Mouse (Mus musculus) heart, embryonic 13.5 days (tissue): ENCODE measurements around the gene Mblac2. TPM values are rescaled to one million over a fixed set of nuclear protein-coding genes. Genes with fewer than 3 reads are reported as not detected.

Experiments
- ATAC-seq: fragments of 200-750 bp; cut with Nextera tagmentation; 2 replicates; pipeline ENCODE4 v1.8.0; 2017; ENCODE audit warnings: moderate TSS enrichment; ENCODE audit not compliant: insufficient number of reproducible peaks, low FRiP score, low TSS enrichment; ENCODE audit errors: extremely low read depth
- H3K27ac ChIP-seq: fragments of 300-500 bp; sonication (generic); replicated peaks from 2 replicates; pipeline ENCODE4 v1.5.1; 2015; ENCODE audit warnings: moderate library complexity, mild to moderate bottlenecking, inconsistent platforms
- H3K27me3 ChIP-seq: fragments of 300-500 bp; sonication (generic); replicated peaks from 2 replicates; pipeline ENCODE4 v1.6.1; 2015; ENCODE audit warnings: mild to moderate bottlenecking, inconsistent platforms
- H3K36me3 ChIP-seq: fragments of 300-500 bp; sonication (generic); 2 replicates; pipeline ENCODE4 v1.6.1; 2015; ENCODE audit warnings: mild to moderate bottlenecking, inconsistent platforms
- H3K4me1 ChIP-seq: fragments of 300-500 bp; sonication (generic); 2 replicates; pipeline ENCODE4 v1.6.1; 2015; ENCODE audit warnings: inconsistent platforms
- H3K4me2 ChIP-seq: fragments of 300-500 bp; sonication (generic); 2 replicates; pipeline ENCODE4 v1.6.1; 2015; ENCODE audit warnings: inconsistent platforms, mild to moderate bottlenecking, moderate library complexity
- H3K4me3 ChIP-seq: fragments of 300-500 bp; sonication (generic); 2 replicates; pipeline ENCODE4 v1.5.1; 2015; ENCODE audit warnings: moderate library complexity, mild to moderate bottlenecking, inconsistent platforms
- H3K9ac ChIP-seq: fragments of 300-500 bp; sonication (generic); 2 replicates; pipeline ENCODE4 v1.6.1; 2015; ENCODE audit warnings: inconsistent platforms, mild to moderate bottlenecking, moderate library complexity
- H3K9me3 ChIP-seq: fragments of 300-500 bp; sonication (generic); 2 replicates; pipeline ENCODE4 v1.6.1; 2016; ENCODE audit warnings: inconsistent platforms
- WGBS: fragments of 180-500 bp; shearing (Covaris S2); methylation state at CpG from one replicate; pipeline ENCODE4 v1.1.7; 2015; ENCODE audit warnings: mixed read lengths; 5-methylcytosine and 5-hydroxymethylcytosine counted together
- polyA plus RNA-seq: library from polyadenylated mRNA; unstranded; fragments of >200 nt; fragmentation: Nextera tagmentation; extraction: Ambion mirVana; gene quantifications from 2 replicates; pipeline ENCODE4 v1.2.1, GENCODE M21; 2015

The Mblac2 gene
- polyA plus RNA-seq, 1 experiment from 2014 or later: 4.7 TPM

GRCm38 (mm10) chr13:81740898-81741297 lies 29.8 kb downstream of the Mblac2 start:
- 43% methylated on average over 3 of the region's 3 CpGs for WGBS
- H3K4me1 ChIP-seq: no peaks in the 10 kb centered on the region
- no peaks in the 10 kb centered on the region for H3K27me3 ChIP-seq
- H3K9ac ChIP-seq: no peak overlapping the region
- no peak overlapping the region for H3K27ac ChIP-seq
- H3K4me3 ChIP-seq: no peak overlapping the region
- H3K36me3 ChIP-seq: no peaks in the 10 kb centered on the region
- no peak overlapping the region for H3K4me2 ChIP-seq
- H3K9me3 ChIP-seq: no peaks in the 10 kb centered on the region
- ATAC-seq: no peak

DNA sequence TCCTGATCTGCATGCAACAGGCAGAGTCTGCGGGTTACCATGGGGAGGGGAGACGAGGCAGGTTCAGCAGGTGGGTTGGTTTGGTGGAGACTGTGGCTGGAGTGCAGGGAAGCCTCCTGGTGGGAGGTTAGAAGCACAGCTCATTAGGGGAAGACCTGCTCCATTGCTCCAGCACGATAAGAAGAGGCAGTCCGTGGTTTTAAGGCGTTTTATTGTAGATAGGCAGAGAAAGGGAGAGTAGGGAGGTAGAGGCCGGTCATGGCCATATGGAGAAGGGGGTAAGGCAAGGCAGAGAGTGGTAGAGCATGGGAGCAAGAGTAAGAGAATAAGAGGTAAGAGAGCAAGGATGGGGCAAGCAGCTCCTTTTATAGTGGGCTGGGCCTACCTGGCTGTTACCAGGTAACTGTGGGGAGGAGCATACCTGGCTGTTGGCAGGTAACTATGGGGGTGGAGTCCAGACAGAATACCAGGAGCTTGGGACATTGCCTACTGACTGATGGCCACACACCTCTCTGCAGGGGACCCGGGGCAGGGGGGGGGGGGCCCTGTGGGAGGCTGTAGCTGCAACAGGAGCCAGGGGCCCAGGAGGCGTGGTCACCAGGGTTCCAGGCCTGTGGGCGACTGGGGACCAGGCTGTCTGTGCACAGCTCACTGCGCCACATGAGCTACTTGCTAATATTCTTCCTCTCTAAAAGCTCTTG lies 32.4 kb downstream of the Mblac2 start:
- WGBS: 51% methylated on average over 10 of the region's 10 CpGs
- Histone ChIP-seq H3K27ac (no peak overlapping the region), H3K4me2 (no peak overlapping the region), H3K4me1 (no peaks in the 10 kb centered on the region), H3K4me3 (no peak overlapping the region), H3K36me3 (no peaks in the 10 kb centered on the region), H3K9me3 (no peaks in the 10 kb centered on the region), H3K9ac (no peak overlapping the region), H3K27me3 (no peaks in the 10 kb centered on the region)
- ATAC-seq: no peak

DNA sequence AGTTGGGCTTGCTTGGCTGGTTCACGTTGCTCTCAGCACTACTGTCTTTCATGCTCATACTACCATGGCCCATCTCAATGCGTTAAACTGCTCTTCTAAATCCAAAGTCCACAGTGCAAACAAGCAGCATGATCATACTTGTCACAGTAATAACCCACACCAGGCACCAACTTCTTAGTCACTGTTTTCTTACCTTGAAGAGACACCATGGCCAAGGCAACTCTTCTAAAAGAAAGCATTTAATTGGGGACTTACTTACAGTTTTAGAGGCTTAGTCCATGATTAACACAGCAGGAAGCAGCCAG lies 32.9 kb downstream of the Mblac2 start:
- Histone ChIP-seq H3K4me3 (no peak overlapping the region), H3K27ac (no peak overlapping the region), H3K4me2 (no peak overlapping the region), H3K4me1 (no peaks in the 10 kb centered on the region), H3K27me3 (no peaks in the 10 kb centered on the region), H3K36me3 (no peaks in the 10 kb centered on the region), H3K9ac (no peak overlapping the region), H3K9me3 (no peaks in the 10 kb centered on the region)
- 56% methylated on average over 2 of the region's 2 CpGs for WGBS
- no peak for ATAC-seq

DNA sequence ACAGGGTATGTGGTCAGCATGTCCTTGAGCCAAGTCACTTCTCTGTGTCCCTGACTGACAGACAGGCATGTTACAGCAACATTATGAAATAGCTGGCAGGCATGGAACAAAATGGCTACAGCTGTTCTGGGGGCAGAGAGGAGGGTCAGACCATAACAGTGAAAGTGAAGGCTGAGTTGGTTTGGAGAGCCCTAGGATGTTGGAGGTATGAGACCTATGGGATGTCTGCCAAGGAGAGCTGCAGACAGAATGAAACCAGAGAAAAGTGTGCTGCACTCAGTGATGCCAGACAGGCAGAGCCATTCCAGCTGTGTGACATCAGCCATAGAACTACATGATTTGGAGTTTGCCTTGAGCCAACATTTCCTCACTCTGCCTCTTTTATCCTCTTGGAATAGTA lies 43.7 kb downstream of the Mblac2 start:
- no peaks in the 10 kb centered on the region for H3K27me3 ChIP-seq
- H3K4me1 ChIP-seq: peaks cover 5% of the 10 kb centered on the region; the same call in 1 of the 2 replicates
- H3K9me3 ChIP-seq: no peaks in the 10 kb centered on the region
- peak overlapping the region; percentile 54 for H3K27ac ChIP-seq
- no peak overlapping the region for H3K4me3 ChIP-seq
- no peak for ATAC-seq
- H3K36me3 ChIP-seq: no peaks in the 10 kb centered on the region
- no peak overlapping the region for H3K4me2 ChIP-seq
- H3K9ac ChIP-seq: no peak overlapping the region

GRCm38 (mm10) chr13:81755324-81755723 lies 44.2 kb downstream of the Mblac2 start:
- H3K27me3 ChIP-seq: no peaks in the 10 kb centered on the region
- no peak overlapping the region for H3K9ac ChIP-seq
- peak overlapping the region; percentile 54 for H3K27ac ChIP-seq
- no peak overlapping the region for H3K4me2 ChIP-seq
- H3K9me3 ChIP-seq: no peaks in the 10 kb centered on the region
- peaks cover 5% of the 10 kb centered on the region; the same call in 1 of the 2 replicates for H3K4me1 ChIP-seq
- H3K4me3 ChIP-seq: no peak overlapping the region
- no peak for ATAC-seq
- no peaks in the 10 kb centered on the region for H3K36me3 ChIP-seq
- whole genome bisulfite sequencing: 93% methylated on average over 1 of the region's 1 CpGs

GRCm38 (mm10) chr13:81757058-81757660 lies 46.0 kb downstream of the Mblac2 start:
- 53% methylated on average over 5 of the region's 5 CpGs for WGBS

DNA sequence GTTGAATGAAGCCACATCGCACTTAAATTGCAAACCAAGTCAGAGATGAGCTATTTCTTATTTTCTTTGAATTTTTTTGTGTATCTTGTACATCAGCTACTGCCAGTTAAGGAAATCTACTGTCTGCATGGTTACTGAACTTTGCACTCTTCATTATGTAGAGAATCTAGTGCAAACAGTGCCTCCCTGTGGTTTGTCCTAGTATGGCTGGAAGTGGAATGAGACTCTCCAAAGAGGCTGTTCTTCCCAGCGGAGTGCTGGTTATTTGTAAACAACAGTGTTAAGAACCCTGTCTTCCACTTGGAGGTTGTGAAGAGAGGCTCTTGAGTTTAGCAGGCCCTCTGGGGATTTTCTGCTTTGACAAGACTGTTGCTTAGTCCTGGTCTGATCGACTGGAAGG lies 49.2 kb downstream of the Mblac2 start:
- H3K9ac ChIP-seq: no peak overlapping the region
- no peaks in the 10 kb centered on the region for H3K27me3 ChIP-seq
- H3K4me2 ChIP-seq: no peak overlapping the region
- no peaks in the 10 kb centered on the region for H3K9me3 ChIP-seq
- H3K4me1 ChIP-seq: no peaks in the 10 kb centered on the region
- 18% methylated on average over 3 of the region's 3 CpGs for WGBS
- H3K36me3 ChIP-seq: no peaks in the 10 kb centered on the region
- ATAC-seq: no peak
- H3K4me3 ChIP-seq: no peak overlapping the region
- no peak overlapping the region for H3K27ac ChIP-seq

More at GRCm38 (mm10) chr13:81757058-81757660, 46.0 kb downstream of the Mblac2 start:
- Histone ChIP-seq H3K9me3 (no peaks in the 10 kb centered on the region), H3K36me3 (no peaks in the 10 kb centered on the region), H3K27ac (no peak overlapping the region), H3K27me3 (no peaks in the 10 kb centered on the region), H3K4me1 (peaks cover 5% of the 10 kb centered on the region; the same call in 1 of the 2 replicates), H3K9ac (no peak overlapping the region), H3K4me2 (no peak overlapping the region), H3K4me3 (no peak overlapping the region)
- ATAC-seq: no peak

GRCm38 (mm10) chr13:81761566-81762186 lies 50.5 kb downstream of the Mblac2 start:
- H3K9ac ChIP-seq: no peak overlapping the region
- H3K36me3 ChIP-seq: no peaks in the 10 kb centered on the region
- ATAC-seq: no peak
- H3K27ac ChIP-seq: no peak overlapping the region
- no peaks in the 10 kb centered on the region for H3K27me3 ChIP-seq
- no peaks in the 10 kb centered on the region for H3K9me3 ChIP-seq
- H3K4me3 ChIP-seq: no peak overlapping the region
- 31% methylated on average over 14 of the region's 14 CpGs for WGBS
- H3K4me2 ChIP-seq: peak overlapping the region; percentile 52
- H3K4me1 ChIP-seq: no peaks in the 10 kb centered on the region

GRCm38 (mm10) chr13:81764173-81764572 lies 53.0 kb downstream of the Mblac2 start:
- 81% methylated on average over 5 of the region's 5 CpGs for WGBS
- no peaks in the 10 kb centered on the region for H3K36me3 ChIP-seq
- no peak overlapping the region for H3K4me3 ChIP-seq
- H3K27me3 ChIP-seq: no peaks in the 10 kb centered on the region
- no peak overlapping the region for H3K4me2 ChIP-seq
- peaks cover 3% of the 10 kb centered on the region; the same call in 1 of the 2 replicates for H3K9me3 ChIP-seq
- H3K4me1 ChIP-seq: no peaks in the 10 kb centered on the region
- no peak for ATAC-seq
- no peak overlapping the region for H3K9ac ChIP-seq
- no peak overlapping the region for H3K27ac ChIP-seq

GRCm38 (mm10) chr13:81767038-81767659 lies 56.0 kb downstream of the Mblac2 start:
- Histone ChIP-seq H3K9ac (no peak overlapping the region), H3K9me3 (peaks cover 3% of the 10 kb centered on the region; the same call in 1 of the 2 replicates), H3K4me2 (no peak overlapping the region), H3K4me1 (no peaks in the 10 kb centered on the region), H3K27me3 (no peaks in the 10 kb centered on the region), H3K36me3 (no peaks in the 10 kb centered on the region), H3K4me3 (no peak overlapping the region), H3K27ac (no peak overlapping the region)
- ATAC-seq: no peak
- WGBS: 84% methylated on average over 7 of the region's 7 CpGs

- 63% methylated on average over 3 of the region's 3 CpGs for WGBS
- no peak overlapping the region for H3K4me2 ChIP-seq
- ATAC-seq: no peak
- H3K4me3 ChIP-seq: no peak overlapping the region
- H3K27ac ChIP-seq: no peak overlapping the region
- H3K36me3 ChIP-seq: no peaks in the 10 kb centered on the region
- H3K9me3 ChIP-seq: no peaks in the 10 kb centered on the region
- H3K27me3 ChIP-seq: no peaks in the 10 kb centered on the region
- no peaks in the 10 kb centered on the region for H3K4me1 ChIP-seq
- H3K9ac ChIP-seq: no peak overlapping the region
Measured at GRCm38 (mm10) chr13:81776217-81776616, 65.1 kb downstream of the Mblac2 start.
